31 mouse cellular contexts compared by ENCODE assay signal in genomic region chr7:68482553-68482952, GRCm38 (mm10).
DNase-seq lines count a peak whose midpoint lies in the region; ATAC-seq and TF ChIP-seq lines count a peak whose summit lies in the region.
"Had no signal": no experiment of that assay in that cellular context is flagged by ENCODE, and none has a peak within 500 bp of the region (broad histone marks: within the 10 kb centered on the region; RNA-seq: fewer than 3 reads in every experiment).

No protein-coding gene starts in this region.

- no peak overlapping the region for H3K4me3 ChIP-seq in hindbrain, embryonic 15.5 days
- no peak overlapping the region for H3K4me3 ChIP-seq in hindbrain, embryonic 12.5 days
- H3K4me3 ChIP-seq in neural tube, embryonic 15.5 days (replicated peaks), result no peak overlapping the region
- H3K4me3 ChIP-seq: embryonic facial prominence, embryonic 10.5 days; embryonic facial prominence, embryonic 15.5 days; forebrain, embryonic 12.5 days; heart, embryonic 10.5 days; layer of hippocampus, adult 2 months; limb, embryonic 12.5 days; liver, embryonic 15.5 days; myocyte had no signal

- 57% methylated on average over 10 of the region's 10 CpGs for WGBS in hindbrain, embryonic 15.5 days
- WGBS in hindbrain, embryonic 12.5 days, result 64% methylated on average over 10 of the region's 10 CpGs
- 11% methylated on average over 10 of the region's 10 CpGs for WGBS in neural tube, embryonic 15.5 days

- TF ChIP-seq CTCF in brain, embryonic 14.5 days (IDR thresholded peaks at IDR 0.05; ENCODE audit: borderline replicate concordance, extremely low read depth, insufficient read depth, insufficient read length), result no peak

- no peaks in the 10 kb centered on the region for H3K36me3 ChIP-seq in hindbrain, embryonic 15.5 days
- H3K36me3 ChIP-seq in hindbrain, embryonic 12.5 days, result no peaks in the 10 kb centered on the region
- H3K36me3 ChIP-seq in neural tube, embryonic 15.5 days, result no peaks in the 10 kb centered on the region
- H3K36me3 ChIP-seq: embryonic facial prominence, embryonic 10.5 days; embryonic facial prominence, embryonic 15.5 days; forebrain, embryonic 12.5 days; G1E; heart, embryonic 10.5 days; limb, embryonic 12.5 days; liver, embryonic 15.5 days had no signal

- H3K27me3 ChIP-seq in hindbrain, embryonic 15.5 days, result peaks cover 7% of the 10 kb centered on the region; the same call in 1 of the 2 replicates
- peaks cover 13% of the 10 kb centered on the region for H3K27me3 ChIP-seq in hindbrain, embryonic 12.5 days
- H3K27me3 ChIP-seq in neural tube, embryonic 15.5 days (replicated peaks), result peaks cover 33% of the 10 kb centered on the region

- peaks cover 17% of the 10 kb centered on the region for H3K4me1 ChIP-seq in hindbrain, embryonic 15.5 days (replicated peaks)
- peaks cover 2% of the 10 kb centered on the region; the same call in 1 of the 2 replicates for H3K4me1 ChIP-seq in hindbrain, embryonic 12.5 days
- H3K4me1 ChIP-seq in neural tube, embryonic 15.5 days, result peaks cover 29% of the 10 kb centered on the region
- H3K4me1 ChIP-seq: embryonic facial prominence, embryonic 15.5 days; forebrain, embryonic 12.5 days; heart, embryonic 10.5 days; liver, embryonic 15.5 days had no signal

- no peaks in the 10 kb centered on the region for H3K9me3 ChIP-seq in hindbrain, embryonic 15.5 days
- no peaks in the 10 kb centered on the region for H3K9me3 ChIP-seq in hindbrain, embryonic 12.5 days (replicated peaks)
- no peaks in the 10 kb centered on the region for H3K9me3 ChIP-seq in neural tube, embryonic 15.5 days (replicated peaks)
- H3K9me3 ChIP-seq: embryonic facial prominence, embryonic 10.5 days; embryonic facial prominence, embryonic 15.5 days; forebrain, embryonic 12.5 days; heart, embryonic 10.5 days; limb, embryonic 12.5 days; liver, embryonic 15.5 days had no signal

- no peak for TF ChIP-seq POLR2A in brain, embryonic 14.5 days (IDR thresholded peaks at IDR 0.05; ENCODE audit: borderline replicate concordance, extremely low read depth, insufficient read depth, insufficient read length, poor library complexity, severe bottlenecking)

- no peak overlapping the region for H3K27ac ChIP-seq in hindbrain, embryonic 15.5 days (replicated peaks)
- no peak overlapping the region for H3K27ac ChIP-seq in hindbrain, embryonic 12.5 days
- no peak overlapping the region for H3K27ac ChIP-seq in neural tube, embryonic 15.5 days (replicated peaks)
- H3K27ac ChIP-seq: embryonic facial prominence, embryonic 10.5 days; embryonic facial prominence, embryonic 15.5 days; forebrain, embryonic 12.5 days; heart, embryonic 10.5 days; layer of hippocampus, adult 2 months; limb, embryonic 12.5 days; liver, embryonic 15.5 days had no signal

- H3K4me2 ChIP-seq in hindbrain, embryonic 15.5 days, result no peak overlapping the region
- H3K4me2 ChIP-seq in hindbrain, embryonic 12.5 days (replicated peaks), result no peak overlapping the region
- no peak overlapping the region for H3K4me2 ChIP-seq in neural tube, embryonic 15.5 days
- H3K4me2 ChIP-seq: embryonic facial prominence, embryonic 15.5 days; forebrain, embryonic 12.5 days; limb, embryonic 12.5 days; liver, embryonic 15.5 days; lung, embryonic 14.5 days; midbrain, embryonic 11.5 days had no signal

- peak; percentile 5 for DNase-seq in adrenal gland, adult 8-10 months
- DNase-seq in adrenal gland, postnatal 4 days (ENCODE audit: low spot score in 2 of 2), result no peak
- DNase-seq in brain, embryonic 14.5 days (ENCODE audit: low read depth), result peak; percentile 25
- no peak for DNase-seq in layer of hippocampus, postnatal 10 days (ENCODE audit: low spot score in 2 of 2)
- DNase-seq: adrenal gland, postnatal 25 days; cerebellum, adult 2 months; cerebellum, postnatal 14 days; gastrocnemius, postnatal 14 days; heart, postnatal 36 days; kidney, adult 11 months; kidney, postnatal 25 days; lung, embryonic 14.5 days; lung, postnatal 14 days; spleen, adult 18-20 months; thymus, adult 18-20 months; thymus, postnatal 25 days had no signal

- no peak overlapping the region for H3K9ac ChIP-seq in hindbrain, embryonic 15.5 days
- no peak overlapping the region for H3K9ac ChIP-seq in hindbrain, embryonic 12.5 days
- H3K9ac ChIP-seq in neural tube, embryonic 15.5 days (replicated peaks), result no peak overlapping the region
- H3K9ac ChIP-seq: embryonic facial prominence, embryonic 15.5 days; forebrain, embryonic 12.5 days; limb, embryonic 12.5 days; liver, embryonic 15.5 days; lung, embryonic 14.5 days had no signal

- peak; percentile 66 for ATAC-seq in hindbrain, embryonic 15.5 days (ENCODE audit: low FRiP score, low read depth)
- no peak for ATAC-seq in hindbrain, embryonic 12.5 days (ENCODE audit: low FRiP score)
- peak; percentile 79 for ATAC-seq in neural tube, embryonic 15.5 days (ENCODE audit: low FRiP score)
- ATAC-seq: inflammation-experienced regulatory T-cells, adult 6 months; midbrain, embryonic 16.5 days had no signal

Comparison
In these comparisons a context has a peak if more than half of its experiments do, and no peak if none do; other contexts are left out.
1. DNase-seq: peak in adrenal gland, adult 8-10 months (single experiment) and brain, embryonic 14.5 days (single experiment); none in adrenal gland, postnatal 4 days (0 of 2) and layer of hippocampus, postnatal 10 days (0 of 2).